Mouse (Mus musculus) hindbrain, embryonic 12.5 days (tissue): Measurements from ENCODE around the gene Mpdu1. TPM values are rescaled to one million over a fixed set of nuclear protein-coding genes. Genes with fewer than 3 reads are reported as not detected.
A peak's percentile ranks its signal among the peaks of the same experiment; 100 is the strongest.

ENCODE experiments used
- ATAC-seq: fragments of 200-750 bp; cut with Nextera tagmentation; 2 replicates; pipeline ENCODE4 v1.8.0; 2017; ENCODE audit warnings: moderate TSS enrichment; ENCODE audit not compliant: low FRiP score
- H3K27ac ChIP-seq: fragments of 300-500 bp; sonication (generic); 2 replicates; pipeline ENCODE4 v1.5.1; 2016; ENCODE audit warnings: mild to moderate bottlenecking
- H3K27me3 ChIP-seq: fragments of 300-500 bp; sonication (generic); 2 replicates; pipeline ENCODE4 v1.6.1; 2016; ENCODE audit warnings: mild to moderate bottlenecking
- H3K36me3 ChIP-seq: fragments of 300-500 bp; sonication (generic); 2 replicates; pipeline ENCODE4 v1.6.1; 2016; ENCODE audit warnings: mild to moderate bottlenecking
- H3K4me1 ChIP-seq: fragments of 300-500 bp; sonication (generic); 2 replicates; pipeline ENCODE4 v1.6.1; 2016
- H3K4me2 ChIP-seq: fragments of 300-500 bp; sonication (generic); replicated peaks from 2 replicates; pipeline ENCODE4 v1.6.1; 2016; ENCODE audit warnings: mild to moderate bottlenecking
- H3K4me3 ChIP-seq: fragments of 300-500 bp; sonication (generic); 2 replicates; pipeline ENCODE4 v1.5.1; 2016; ENCODE audit warnings: mild to moderate bottlenecking
- H3K9ac ChIP-seq: fragments of 300-500 bp; sonication (generic); 2 replicates; pipeline ENCODE4 v1.6.1; 2016; ENCODE audit warnings: mild to moderate bottlenecking, moderate library complexity
- H3K9me3 ChIP-seq: fragments of 300-500 bp; sonication (generic); replicated peaks from 2 replicates; pipeline ENCODE4 v1.6.1; 2016; ENCODE audit warnings: mild to moderate bottlenecking
- WGBS: fragments of 180-500 bp; shearing (Covaris S2); methylation state at CpG from one replicate; pipeline ENCODE4 v1.1.7; 2016; 5-methylcytosine and 5-hydroxymethylcytosine counted together
- polyA plus RNA-seq: library from polyadenylated mRNA; unstranded; fragments of >200 nt; fragmentation: Nextera tagmentation; extraction: Ambion mirVana; gene quantifications from 2 replicates; pipeline ENCODE4 v1.2.1, GENCODE M21; 2016

Gene Mpdu1
- polyA plus RNA-seq, 1 experiment from 2014 or later: 69.1 TPM

- 64% methylated on average over 10 of the region's 10 CpGs for WGBS
- Histone ChIP-seq H3K27me3 (peaks cover 4% of the 10 kb centered on the region), H3K27ac (peak within 1 kb of the TSS; percentile 0), H3K4me2 (no peak within 1 kb of the TSS), H3K9me3 (no peaks in the 10 kb centered on the region), H3K36me3 (no peaks in the 10 kb centered on the region), H3K4me1 (peaks cover 16% of the 10 kb centered on the region), H3K9ac (no peak within 1 kb of the TSS), H3K4me3 (no peak within 1 kb of the TSS)
- no peak for ATAC-seq
These were observed 23.2 kb upstream of the Mpdu1 start, which contains the start of gene Tnfsf13 for GRCm38 (mm10) chr11:69685526-69686148. Gene Tnfsf13, minus strand, starts transcription at chr11:69685784.

- H3K36me3 ChIP-seq: 0 out of 2 replicates have a peak, but pooled peaks cover 4% of the 10 kb centered on the region
- no peak for ATAC-seq
- no peak overlapping the region for H3K9ac ChIP-seq
- H3K27me3 ChIP-seq: peaks cover 4% of the 10 kb centered on the region
- no peaks in the 10 kb centered on the region for H3K9me3 ChIP-seq
- H3K4me1 ChIP-seq: peaks cover 23% of the 10 kb centered on the region
- no peak overlapping the region for H3K4me2 ChIP-seq
- H3K27ac ChIP-seq: no peak overlapping the region
- no peak overlapping the region for H3K4me3 ChIP-seq
- 80% methylated on average over 6 of the region's 6 CpGs for WGBS
These were observed 22.5 kb upstream of the Mpdu1 start for GRCm38 (mm10) chr11:69684936-69685335.

- H3K27ac ChIP-seq: no peak overlapping the region
- H3K9ac ChIP-seq: no peak overlapping the region
- H3K36me3 ChIP-seq: peaks cover 8% of the 10 kb centered on the region; the same call in 1 of the 2 replicates
- no peaks in the 10 kb centered on the region for H3K9me3 ChIP-seq
- no peak overlapping the region for H3K4me2 ChIP-seq
- H3K27me3 ChIP-seq: peaks cover 4% of the 10 kb centered on the region
- ATAC-seq: no peak
- WGBS: 83% methylated on average over 12 of the region's 12 CpGs
- H3K4me1 ChIP-seq: peaks cover 27% of the 10 kb centered on the region
- H3K4me3 ChIP-seq: no peak overlapping the region
These were observed 21.8 kb upstream of the Mpdu1 start for GRCm38 (mm10) chr11:69684128-69684745.

GRCm38 (mm10) chr11:69683576-69683975 lies 21.1 kb upstream of the Mpdu1 start:
- Histone ChIP-seq H3K9ac (no peak overlapping the region), H3K4me1 (peaks cover 27% of the 10 kb centered on the region), H3K9me3 (no peaks in the 10 kb centered on the region), H3K27me3 (peaks cover 4% of the 10 kb centered on the region), H3K4me2 (no peak overlapping the region), H3K27ac (no peak overlapping the region), H3K36me3 (peaks cover 13% of the 10 kb centered on the region), H3K4me3 (no peak overlapping the region)
- no peak for ATAC-seq
- 79% methylated on average over 7 of the region's 7 CpGs for WGBS

GRCm38 (mm10) chr11:69682840-69683533 lies 20.5 kb upstream of the Mpdu1 start:
- peak overlapping the region; percentile 90 for H3K4me2 ChIP-seq
- peaks cover 4% of the 10 kb centered on the region for H3K27me3 ChIP-seq
- ATAC-seq: peak; percentile 51
- peaks cover 19% of the 10 kb centered on the region for H3K36me3 ChIP-seq
- H3K9ac ChIP-seq: peak overlapping the region; percentile 25; the same call in 1 of the 2 replicates
- H3K4me3 ChIP-seq: peak overlapping the region; percentile 55; the same call in 1 of the 2 replicates
- 0 out of 2 replicates have a peak overlapping the region, but pooled peaks have one; percentile 94 for H3K27ac ChIP-seq
- H3K9me3 ChIP-seq: no peaks in the 10 kb centered on the region
- H3K4me1 ChIP-seq: peaks cover 27% of the 10 kb centered on the region
- WGBS: 26% methylated on average over 12 of the region's 12 CpGs

- Histone ChIP-seq H3K4me1 (peaks cover 27% of the 10 kb centered on the region), H3K9me3 (no peaks in the 10 kb centered on the region), H3K36me3 (peaks cover 26% of the 10 kb centered on the region), H3K27me3 (peaks cover 4% of the 10 kb centered on the region), H3K27ac (peak overlapping the region; percentile 94), H3K9ac (peak overlapping the region; percentile 88), H3K4me2 (peak overlapping the region; percentile 90), H3K4me3 (peak overlapping the region; percentile 55)
- peak; percentile 23; the same call in 1 of the 2 replicates for ATAC-seq
- WGBS: 28% methylated on average over 24 of the region's 24 CpGs
These were observed 19.9 kb upstream of the Mpdu1 start for GRCm38 (mm10) chr11:69682209-69682839.

GRCm38 (mm10) chr11:69681314-69682208 lies 19.1 kb upstream of the Mpdu1 start, which contains the start of gene Senp3:
Gene Senp3, minus strand, starts transcription at chr11:69682084.
- Histone ChIP-seq H3K27ac (peak within 1 kb of the TSS; percentile 94), H3K9me3 (no peaks in the 10 kb centered on the region), H3K36me3 (peaks cover 32% of the 10 kb centered on the region), H3K4me2 (peak within 1 kb of the TSS; percentile 90), H3K27me3 (peaks cover 4% of the 10 kb centered on the region), H3K4me1 (peaks cover 24% of the 10 kb centered on the region), H3K9ac (peak within 1 kb of the TSS; percentile 88), H3K4me3 (peak within 1 kb of the TSS; percentile 55)
- peak; percentile 95 for ATAC-seq
- under 1% methylated on average over 71 of the region's 80 CpGs for WGBS

- peak overlapping the region; percentile 55 for H3K4me3 ChIP-seq
- peak overlapping the region; percentile 15 for H3K9ac ChIP-seq
- H3K27ac ChIP-seq: no peak overlapping the region
- 92% methylated on average over 29 of the region's 30 CpGs for WGBS
- H3K27me3 ChIP-seq: peaks cover 4% of the 10 kb centered on the region
- peaks cover 45% of the 10 kb centered on the region for H3K36me3 ChIP-seq
- H3K4me1 ChIP-seq: peaks cover 21% of the 10 kb centered on the region
- no peaks in the 10 kb centered on the region for H3K9me3 ChIP-seq
- ATAC-seq: no peak
- H3K4me2 ChIP-seq: peak overlapping the region; percentile 90
These were observed 17.9 kb upstream of the Mpdu1 start for GRCm38 (mm10) chr11:69680136-69680855.

GRCm38 (mm10) chr11:69679144-69679543 lies 16.7 kb upstream of the Mpdu1 start:
- WGBS: 100% methylated on average over 2 of the region's 2 CpGs
- H3K4me1 ChIP-seq: peaks cover 21% of the 10 kb centered on the region
- H3K9me3 ChIP-seq: no peaks in the 10 kb centered on the region
- H3K4me2 ChIP-seq: no peak overlapping the region
- H3K36me3 ChIP-seq: peaks cover 56% of the 10 kb centered on the region
- no peak overlapping the region for H3K4me3 ChIP-seq
- no peaks in the 10 kb centered on the region; the same call in 1 of the 2 replicates for H3K27me3 ChIP-seq
- no peak overlapping the region for H3K9ac ChIP-seq
- H3K27ac ChIP-seq: no peak overlapping the region
- no peak for ATAC-seq

GRCm38 (mm10) chr11:69672211-69672706 lies 9.8 kb upstream of the Mpdu1 start, which contains the start of gene Eif4a1:
Gene Eif4a1, minus strand, starts transcription at chr11:69672423.
- Histone ChIP-seq H3K27me3 (no peaks in the 10 kb centered on the region), H3K27ac (peak within 1 kb of the TSS; percentile 96), H3K36me3 (peaks cover 75% of the 10 kb centered on the region), H3K9me3 (no peaks in the 10 kb centered on the region), H3K4me1 (peaks cover 30% of the 10 kb centered on the region), H3K4me3 (peak within 1 kb of the TSS; percentile 89), H3K4me2 (peak within 1 kb of the TSS; percentile 97), H3K9ac (peak within 1 kb of the TSS; percentile 99)
- WGBS: under 1% methylated on average over 36 of the region's 36 CpGs
- peak; percentile 97 for ATAC-seq
